Mouse (Mus musculus): ENCODE data around the gene Lrrc23. TPM values are rescaled to one million over a fixed set of nuclear protein-coding genes. Genes with fewer than 3 reads are reported as not detected.
"Not testable (repeated sequence)": the region's sequence is repeated elsewhere in the genome, so short reads cannot be mapped to it uniquely, and the experiment has no call there.

Lrrc23 gene
- polyA plus RNA-seq, 1 experiment from 2014 or later, result 0.45 TPM

GRCm38 (mm10) chr6:124814858-124815774 lies 35.6 kb upstream of the Lrrc23 start:
- Histone ChIP-seq H3K27me3 (replicated peaks; ENCODE audit: control insufficient read depth, insufficient read depth, low read length) (no peaks in the 10 kb centered on the region), H3K4me3 (ENCODE audit: low read depth, low read length) (no peak overlapping the region), H3K4me1 (replicated peaks; ENCODE audit: control insufficient read depth, insufficient read depth, low read length) (peaks cover 25% of the 10 kb centered on the region), H3K9me3 (ENCODE audit: control insufficient read depth, low read length) (no peaks in the 10 kb centered on the region), H3K27ac (ENCODE audit: low read depth) (no peak overlapping the region), H3K36me3 (ENCODE audit: control insufficient read depth, insufficient read depth, low read length) (peaks cover 77% of the 10 kb centered on the region), H3K9ac (ENCODE audit: low read length) (no peak overlapping the region), H3K4me2 (ENCODE audit: low read length) (no peak overlapping the region)
- no peak for ATAC-seq (replicated peaks; ENCODE audit: low FRiP score, low TSS enrichment, low read depth)
- DNase-seq (ENCODE audit: low spot score), result no peak
- 67% methylated on average over 9 of the region's 9 CpGs for WGBS

- Histone ChIP-seq H3K4me1 (replicated peaks; ENCODE audit: control insufficient read depth, insufficient read depth, low read length) (peaks cover 32% of the 10 kb centered on the region), H3K4me2 (ENCODE audit: low read length) (peak overlapping the region; percentile 95), H3K9ac (ENCODE audit: low read length) (no peak overlapping the region), H3K36me3 (ENCODE audit: control insufficient read depth, insufficient read depth, low read length) (peaks cover 71% of the 10 kb centered on the region), H3K27me3 (replicated peaks; ENCODE audit: control insufficient read depth, insufficient read depth, low read length) (no peaks in the 10 kb centered on the region), H3K4me3 (ENCODE audit: low read depth, low read length) (peak overlapping the region; percentile 71), H3K27ac (ENCODE audit: low read depth) (0 out of 2 replicates have a peak overlapping the region, but pooled peaks have one; percentile 1), H3K9me3 (ENCODE audit: control insufficient read depth, low read length) (no peaks in the 10 kb centered on the region)
- WGBS, result 31% methylated on average over 8 of the region's 8 CpGs
- DNase-seq (ENCODE audit: low spot score) (no peak), ATAC-seq (replicated peaks; ENCODE audit: low FRiP score, low TSS enrichment, low read depth) (peak; percentile 30; the same call in 1 of the 2 replicates)
Measured at GRCm38 (mm10) chr6:124814448-124814847, 34.9 kb upstream of the Lrrc23 start.

- peak within 1 kb of the TSS; percentile 95 for H3K4me2 ChIP-seq (ENCODE audit: low read length)
- ATAC-seq (replicated peaks; ENCODE audit: low FRiP score, low TSS enrichment, low read depth) (peak; percentile 85), DNase-seq (ENCODE audit: low spot score) (peak; percentile 95)
- peak within 1 kb of the TSS; percentile 88 for H3K27ac ChIP-seq (ENCODE audit: low read depth)
- under 1% methylated on average over 22 of the region's 22 CpGs for WGBS
- peaks cover 32% of the 10 kb centered on the region for H3K4me1 ChIP-seq (replicated peaks; ENCODE audit: control insufficient read depth, insufficient read depth, low read length)
- peak within 1 kb of the TSS; percentile 84 for H3K9ac ChIP-seq (ENCODE audit: low read length)
- H3K9me3 ChIP-seq (ENCODE audit: control insufficient read depth, low read length), result no peaks in the 10 kb centered on the region
- H3K4me3 ChIP-seq (ENCODE audit: low read depth, low read length), result peak within 1 kb of the TSS; percentile 71
- peaks cover 66% of the 10 kb centered on the region for H3K36me3 ChIP-seq (ENCODE audit: control insufficient read depth, insufficient read depth, low read length)
- H3K27me3 ChIP-seq (replicated peaks; ENCODE audit: control insufficient read depth, insufficient read depth, low read length), result no peaks in the 10 kb centered on the region
Measured at GRCm38 (mm10) chr6:124813933-124814332, 34.4 kb upstream of the Lrrc23 start, which contains the start of gene Tpi1. Tpi1 (minus strand) TSS chr6:124814296.

GRCm38 (mm10) chr6:124813496-124813895 lies 34.0 kb upstream of the Lrrc23 start:
- peak overlapping the region; percentile 71 for H3K4me3 ChIP-seq (ENCODE audit: low read depth, low read length)
- H3K4me1 ChIP-seq (replicated peaks; ENCODE audit: control insufficient read depth, insufficient read depth, low read length), result peaks cover 32% of the 10 kb centered on the region
- DNase-seq (ENCODE audit: low spot score), result peak; percentile 89
- no peaks in the 10 kb centered on the region for H3K9me3 ChIP-seq (ENCODE audit: control insufficient read depth, low read length)
- H3K4me2 ChIP-seq (ENCODE audit: low read length), result peak overlapping the region; percentile 95
- peak overlapping the region; percentile 88 for H3K27ac ChIP-seq (ENCODE audit: low read depth)
- H3K9ac ChIP-seq (ENCODE audit: low read length), result peak overlapping the region; percentile 84
- ATAC-seq (replicated peaks; ENCODE audit: low FRiP score, low TSS enrichment, low read depth), result peak; percentile 61
- H3K27me3 ChIP-seq (replicated peaks; ENCODE audit: control insufficient read depth, insufficient read depth, low read length), result no peaks in the 10 kb centered on the region
- peaks cover 62% of the 10 kb centered on the region for H3K36me3 ChIP-seq (ENCODE audit: control insufficient read depth, insufficient read depth, low read length)
- under 1% methylated on average over 18 of the region's 18 CpGs for WGBS

- Histone ChIP-seq H3K9me3 (ENCODE audit: control insufficient read depth, low read length) (no peaks in the 10 kb centered on the region), H3K4me3 (ENCODE audit: low read depth, low read length) (peak overlapping the region; percentile 71), H3K27me3 (replicated peaks; ENCODE audit: control insufficient read depth, insufficient read depth, low read length) (no peaks in the 10 kb centered on the region), H3K27ac (ENCODE audit: low read depth) (peak overlapping the region; percentile 88), H3K4me1 (replicated peaks; ENCODE audit: control insufficient read depth, insufficient read depth, low read length) (peaks cover 35% of the 10 kb centered on the region), H3K4me2 (ENCODE audit: low read length) (peak overlapping the region; percentile 95), H3K36me3 (ENCODE audit: control insufficient read depth, insufficient read depth, low read length) (peaks cover 55% of the 10 kb centered on the region), H3K9ac (ENCODE audit: low read length) (peak overlapping the region; percentile 84)
- DNase-seq (ENCODE audit: low spot score) (no peak), ATAC-seq (replicated peaks; ENCODE audit: low FRiP score, low TSS enrichment, low read depth) (no peak)
- 17% methylated on average over 9 of the region's 9 CpGs for WGBS
Measured at GRCm38 (mm10) chr6:124812848-124813247, 33.3 kb upstream of the Lrrc23 start.

- DNase-seq (ENCODE audit: low spot score) (no peak), ATAC-seq (replicated peaks; ENCODE audit: low FRiP score, low TSS enrichment, low read depth) (no peak)
- H3K9me3 ChIP-seq (ENCODE audit: control insufficient read depth, low read length), result no peaks in the 10 kb centered on the region
- H3K4me3 ChIP-seq (ENCODE audit: low read depth, low read length), result peak overlapping the region; percentile 71
- no peaks in the 10 kb centered on the region for H3K27me3 ChIP-seq (replicated peaks; ENCODE audit: control insufficient read depth, insufficient read depth, low read length)
- no peak overlapping the region; the same call in 1 of the 2 replicates for H3K27ac ChIP-seq (ENCODE audit: low read depth)
- peak overlapping the region; percentile 95 for H3K4me2 ChIP-seq (ENCODE audit: low read length)
- H3K36me3 ChIP-seq (ENCODE audit: control insufficient read depth, insufficient read depth, low read length), result peaks cover 46% of the 10 kb centered on the region
- H3K4me1 ChIP-seq (replicated peaks; ENCODE audit: control insufficient read depth, insufficient read depth, low read length), result peaks cover 35% of the 10 kb centered on the region
- peak overlapping the region; percentile 84 for H3K9ac ChIP-seq (ENCODE audit: low read length)
- 73% methylated on average over 24 of the region's 24 CpGs for WGBS
Measured at GRCm38 (mm10) chr6:124811701-124812560, 32.4 kb upstream of the Lrrc23 start.

GRCm38 (mm10) chr6:124811403-124811665 lies 31.8 kb upstream of the Lrrc23 start:
- peaks cover 40% of the 10 kb centered on the region for H3K36me3 ChIP-seq (ENCODE audit: control insufficient read depth, insufficient read depth, low read length)
- no peak overlapping the region for H3K9ac ChIP-seq (ENCODE audit: low read length)
- H3K27ac ChIP-seq (ENCODE audit: low read depth), result no peak overlapping the region
- no peaks in the 10 kb centered on the region for H3K27me3 ChIP-seq (replicated peaks; ENCODE audit: control insufficient read depth, insufficient read depth, low read length)
- peaks cover 38% of the 10 kb centered on the region for H3K4me1 ChIP-seq (replicated peaks; ENCODE audit: control insufficient read depth, insufficient read depth, low read length)
- ATAC-seq (replicated peaks; ENCODE audit: low FRiP score, low TSS enrichment, low read depth) (no peak), DNase-seq (ENCODE audit: low spot score) (no peak)
- no peaks in the 10 kb centered on the region for H3K9me3 ChIP-seq (ENCODE audit: control insufficient read depth, low read length)
- no peak overlapping the region for H3K4me2 ChIP-seq (ENCODE audit: low read length)
- H3K4me3 ChIP-seq (ENCODE audit: low read depth, low read length), result no peak overlapping the region
- 83% methylated on average over 4 of the region's 4 CpGs for WGBS

GRCm38 (mm10) chr6:124810566-124811402 lies 31.3 kb upstream of the Lrrc23 start:
- H3K36me3 ChIP-seq (ENCODE audit: control insufficient read depth, insufficient read depth, low read length), result peaks cover 35% of the 10 kb centered on the region
- H3K4me1 ChIP-seq (replicated peaks; ENCODE audit: control insufficient read depth, insufficient read depth, low read length), result peaks cover 43% of the 10 kb centered on the region
- not testable (repeated sequence) for DNase-seq (ENCODE audit: low spot score); H3K9ac ChIP-seq (ENCODE audit: low read length); H3K9me3 ChIP-seq (ENCODE audit: control insufficient read depth, low read length); H3K4me3 ChIP-seq (ENCODE audit: low read depth, low read length); H3K27me3 ChIP-seq (replicated peaks; ENCODE audit: control insufficient read depth, insufficient read depth, low read length); ATAC-seq (replicated peaks; ENCODE audit: low FRiP score, low TSS enrichment, low read depth); H3K4me2 ChIP-seq (ENCODE audit: low read length); H3K27ac ChIP-seq (ENCODE audit: low read depth)
- 82% methylated on average over 10 of the region's 11 CpGs for WGBS

Data from intestine, embryonic 14.5 days (tissue).